Mouse (Mus musculus): ENCODE results near the gene Cct3. TPM values are rescaled to one million over a fixed set of nuclear protein-coding genes. Genes with fewer than 3 reads are reported as not detected.
"Not testable (repeated sequence)": the region's sequence is repeated elsewhere in the genome, so short reads cannot be mapped to it uniquely, and the experiment has no call there.

Cct3 gene
- total RNA-seq, 2 experiments from 2014 or later = 301 to 387 TPM

DNA sequence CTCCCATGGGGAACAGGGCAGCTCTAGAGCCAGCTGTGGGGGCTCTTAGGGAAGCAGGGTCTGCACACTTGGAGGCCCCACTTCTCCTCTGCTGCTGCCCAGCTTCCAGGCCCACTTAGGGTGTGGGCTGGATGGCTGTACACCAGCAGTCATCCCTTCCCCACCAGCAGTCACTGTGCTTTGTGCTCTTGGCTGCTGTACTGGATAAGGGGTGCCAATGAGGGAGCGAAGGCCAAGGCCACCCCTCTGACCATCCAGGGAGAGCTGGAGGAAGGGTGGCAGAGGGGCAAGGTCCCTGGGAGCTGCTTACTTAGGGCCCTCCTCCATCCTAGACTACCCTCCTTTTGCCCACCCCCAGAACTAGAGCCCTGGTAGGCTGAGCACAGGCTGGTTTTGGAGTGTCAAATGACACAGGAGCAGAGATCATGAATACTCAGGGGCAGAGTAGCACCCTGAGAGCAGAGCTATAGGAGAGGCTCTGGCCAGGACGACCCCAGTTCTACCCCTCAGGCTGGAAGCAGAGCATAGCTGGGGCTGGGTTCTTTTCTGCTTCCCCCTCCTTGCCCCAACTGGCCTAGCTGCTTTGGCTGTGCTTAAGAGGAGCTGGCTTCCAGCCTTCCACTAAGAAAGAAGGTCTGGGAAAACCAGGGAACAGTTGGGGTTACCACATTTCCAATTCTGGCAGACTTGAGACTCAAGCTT is 64.8 kb downstream of the Cct3 start:
- no peak for DNase-seq

DNA sequence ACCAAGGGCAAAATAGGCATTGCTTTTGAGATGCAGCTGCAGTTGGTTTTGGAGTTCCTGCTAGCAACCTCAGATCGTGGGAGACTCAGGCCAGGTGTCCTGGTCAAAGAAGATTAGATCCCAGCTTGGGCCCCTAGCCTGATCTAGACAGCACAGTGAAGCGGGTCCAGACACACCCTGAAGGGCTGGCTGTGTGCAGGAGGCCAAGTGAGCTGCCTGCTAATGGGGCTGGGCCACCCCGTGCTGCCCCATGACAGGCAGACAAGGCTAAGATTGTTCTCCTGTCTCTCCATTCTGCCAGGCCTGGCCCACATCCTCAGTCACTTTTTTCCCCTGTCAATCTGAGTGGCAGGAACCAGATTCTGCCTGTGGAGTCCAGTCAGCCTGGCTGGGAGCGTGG is 66.8 kb downstream of the Cct3 start:
- no peak for DNase-seq

DNA sequence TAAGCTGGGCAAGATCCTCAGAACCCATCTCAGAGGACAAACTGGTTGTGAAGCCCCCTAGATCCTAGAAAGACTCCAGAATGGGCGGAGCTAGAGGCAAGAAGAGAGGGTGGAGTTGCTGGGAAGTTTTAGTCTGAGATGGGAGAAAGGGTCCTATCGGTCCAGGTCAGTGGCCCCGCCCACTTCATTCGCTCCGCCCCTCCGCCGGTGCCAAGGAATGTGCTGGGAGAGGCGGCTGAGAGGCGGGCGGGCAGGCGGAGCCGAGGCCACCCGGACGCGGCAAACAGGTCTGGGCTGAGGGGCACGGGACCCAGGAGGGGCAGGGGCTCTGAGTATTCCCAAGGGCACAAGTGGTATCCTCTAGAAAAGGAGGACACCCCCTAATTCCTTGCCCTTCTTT is 67.4 kb downstream of the Cct3 start, which contains the start of gene Paqr6:
Paqr6 (plus strand) TSS at position 248 of the 400 bp plus-strand sequence.
- peak; percentile 53 to 69 for DNase-seq

DNA sequence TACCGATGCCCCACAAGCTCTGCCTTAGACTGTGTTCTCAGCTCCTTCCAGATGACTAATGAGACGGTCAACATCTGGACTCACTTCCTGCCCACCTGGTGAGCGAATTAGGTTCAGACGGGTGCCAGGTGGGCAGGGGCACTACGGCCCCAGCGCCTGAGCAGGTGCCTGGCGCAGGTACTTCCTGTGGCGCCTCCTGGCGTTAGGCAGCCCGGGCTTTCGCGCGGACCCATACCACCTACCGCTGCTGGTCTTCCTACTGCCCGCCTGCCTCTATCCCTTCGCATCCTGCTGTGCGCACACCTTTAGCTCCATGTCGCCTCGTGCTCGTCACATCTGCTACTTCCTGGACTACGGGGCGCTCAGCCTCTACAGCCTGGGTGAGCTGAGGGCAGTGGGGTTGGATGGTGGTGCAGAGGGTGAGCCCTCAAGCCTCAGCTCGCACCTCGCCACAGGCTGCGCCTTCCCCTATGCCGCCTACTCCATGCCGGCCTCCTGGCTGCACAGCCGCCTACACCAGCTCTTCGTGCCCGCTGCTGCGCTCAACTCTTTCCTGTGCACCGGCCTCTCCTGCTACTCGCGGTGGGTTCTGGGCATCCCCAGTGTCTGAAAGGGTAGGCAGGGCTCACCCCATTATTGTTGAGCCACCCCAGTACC is 68.9 kb downstream of the Cct3 start:
- no peak for DNase-seq

DNA sequence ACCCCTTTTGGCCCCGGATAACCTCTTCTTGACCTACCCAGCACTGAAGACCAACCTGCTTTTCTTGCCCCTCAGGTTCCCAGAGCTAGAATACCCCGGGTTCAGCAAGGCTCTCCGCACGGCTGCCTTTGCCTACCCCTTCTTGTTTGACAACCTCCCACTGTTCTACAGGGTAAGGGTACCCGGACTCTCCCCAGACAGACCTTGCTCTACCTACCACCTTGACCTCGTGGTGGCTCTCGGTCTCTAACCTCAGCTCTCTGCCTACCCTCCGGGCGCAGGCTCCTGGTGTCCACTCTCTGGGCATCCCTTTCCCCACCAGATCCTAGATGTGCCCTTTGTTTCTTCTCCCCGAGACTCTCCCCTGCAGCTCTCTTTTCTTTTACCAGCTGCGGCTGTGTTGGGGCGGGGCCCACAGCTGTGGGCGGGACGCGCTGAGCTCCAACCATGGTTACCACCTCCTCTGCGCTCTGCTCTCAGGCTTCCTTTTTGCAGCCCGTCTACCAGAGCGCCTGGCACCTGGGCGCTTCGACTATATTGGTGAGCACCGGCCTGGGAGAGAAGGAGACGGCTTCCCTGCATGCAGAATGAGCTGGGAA is 70.0 kb downstream of the Cct3 start:
- peak; percentile 60 to 68 for DNase-seq

DNA sequence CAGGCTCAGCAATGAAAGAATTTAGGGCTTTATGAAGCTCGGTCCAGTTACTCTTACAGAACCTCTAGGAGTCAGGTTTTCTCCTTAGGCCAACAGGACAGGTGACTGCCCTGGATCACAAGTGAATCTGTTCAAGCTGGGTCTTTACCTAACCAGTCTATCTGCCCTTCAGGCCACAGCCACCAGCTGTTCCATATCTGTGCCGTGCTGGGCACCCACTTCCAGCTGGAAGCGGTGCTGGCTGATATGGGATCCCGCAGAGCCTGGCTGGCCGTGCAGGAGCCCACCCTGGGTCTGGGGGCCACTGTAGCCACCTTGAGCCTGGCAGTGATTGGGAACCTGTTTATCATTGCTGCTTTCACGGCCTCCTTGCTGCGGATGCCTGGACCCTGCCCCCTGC is 70.6 kb downstream of the Cct3 start:
- not testable (repeated sequence) for DNase-seq

DNA sequence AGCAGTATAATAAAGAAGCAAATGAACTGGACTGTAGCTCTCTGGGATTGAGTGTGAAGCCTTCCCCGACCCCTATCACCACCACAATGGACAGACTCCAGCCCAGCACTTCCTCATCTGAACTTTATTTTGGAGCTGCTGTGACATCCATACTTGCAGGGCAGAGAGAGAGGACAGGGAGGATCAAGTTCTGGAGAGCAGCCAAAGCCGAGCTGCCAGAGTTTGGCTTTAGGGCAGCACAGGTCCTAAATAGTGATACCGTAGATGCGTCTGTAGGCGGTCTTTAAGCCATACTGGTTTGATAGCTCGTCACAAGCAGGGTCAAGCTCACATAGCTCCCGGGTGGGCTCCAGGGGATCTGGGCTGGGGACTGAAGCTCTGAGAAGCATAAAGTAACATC is 71.6 kb downstream of the Cct3 start:
- not testable (repeated sequence) for DNase-seq

Other genes starting within 250 kb of the Cct3 start
- 100 to 1,000 TPM; 127 to 140 TPM for gene Naxe, start 238.6 kb upstream of the Cct3 start, total RNA-seq (2021)
- gene Ttc24, start 218.8 kb upstream of the Cct3 start, total RNA-seq (2021) = not detected
- gene Iqgap3, start 215.1 kb upstream of the Cct3 start, total RNA-seq (2021) = 1 to 10 TPM; 2.1 to 2.2 TPM
- 10 to 100 TPM; 85.1 to 99.4 TPM for gene Mef2d, start 154.7 kb upstream of the Cct3 start, total RNA-seq (2021)
- gene Rhbg, start 42.4 kb upstream of the Cct3 start, total RNA-seq (2021) = 1 to 10 TPM; 5.5 to 7.9 TPM
- 1 to 10 TPM in 1 of 2 experiments, under 1 TPM in 1; 0.99 to 1.5 TPM for gene Gm38392, start 9.9 kb upstream of the Cct3 start, total RNA-seq (2021)
- 1 to 10 TPM; 6.9 to 8.0 TPM for gene Tsacc, start 117 bp upstream of the Cct3 start, total RNA-seq (2021)
- 100 to 1,000 TPM; 199 to 231 TPM for gene Glmp, start 27.9 kb downstream of the Cct3 start, total RNA-seq (2021)
- gene Tmem79, start 39.0 kb downstream of the Cct3 start, total RNA-seq (2021) = 10 to 100 TPM in 1 of 2 experiments, 1 to 10 TPM in 1; 9.8 to 13.9 TPM
- gene Smg5, start 39.1 kb downstream of the Cct3 start, total RNA-seq (2021) = 10 to 100 TPM; 43.2 to 45.0 TPM
- gene Paqr6, start 67.5 kb downstream of the Cct3 start, total RNA-seq (2021) = 1 to 10 TPM in 1 of 2 experiments, under 1 TPM in 1; 0.96 to 1.5 TPM
- under 1 TPM in 1 of 2 experiments, not detected in 1; 0.76 TPM for gene Bglap3, start 75.6 kb downstream of the Cct3 start, total RNA-seq (2021)
- not detected for gene Bglap2, start 81.6 kb downstream of the Cct3 start, total RNA-seq (2021)
- 1 to 10 TPM in 1 of 2 experiments, under 1 TPM in 1; 0.99 to 1.9 TPM for gene Bglap, start 87.3 kb downstream of the Cct3 start, total RNA-seq (2021)
- 10 to 100 TPM; 29.4 to 43.1 TPM for gene Pmf1, start 113.2 kb downstream of the Cct3 start, total RNA-seq (2021)
- gene Slc25a44, start 128.0 kb downstream of the Cct3 start, total RNA-seq (2021) = 10 to 100 TPM; 47.2 to 48.1 TPM
- gene Sema4a, start 164.1 kb downstream of the Cct3 start, total RNA-seq (2021) = 10 to 100 TPM in 1 of 2 experiments, 1 to 10 TPM in 1; 8.9 to 12.6 TPM
- 100 to 1,000 TPM; 109 to 141 TPM for gene Lmna, start 212.8 kb downstream of the Cct3 start, total RNA-seq (2021)
- 1 to 10 TPM; 3.1 to 4.3 TPM for gene Mex3a, start 235.3 kb downstream of the Cct3 start, total RNA-seq (2021)